Mouse (Mus musculus) stomach, embryonic 15.5 days (tissue): ENCODE data around the gene Ppp1r9a. TPM values are rescaled to one million over a fixed set of nuclear protein-coding genes. Genes with fewer than 3 reads are reported as not detected.

Source experiments
- ATAC-seq: fragments of 200-750 bp; cut with Nextera tagmentation; 2 replicates; pipeline ENCODE4 v1.8.0; 2017; ENCODE audit warnings: low read depth, moderate number of reproducible peaks, moderate TSS enrichment; ENCODE audit not compliant: insufficient read depth, low FRiP score
- H3K27ac ChIP-seq: fragments of 300-500 bp; sonication (generic); 2 replicates; pipeline ENCODE4 v1.5.1; 2015; ENCODE audit warnings: mild to moderate bottlenecking, inconsistent platforms
- H3K27me3 ChIP-seq: fragments of 300-500 bp; sonication (generic); replicated peaks from 2 replicates; pipeline ENCODE4 v1.6.1; 2015; ENCODE audit warnings: inconsistent platforms
- H3K36me3 ChIP-seq: fragments of 300-500 bp; sonication (generic); 2 replicates; pipeline ENCODE4 v1.6.1; 2015; ENCODE audit warnings: inconsistent platforms
- H3K4me1 ChIP-seq: fragments of 300-500 bp; sonication (generic); 2 replicates; pipeline ENCODE4 v1.6.1; 2015; ENCODE audit warnings: inconsistent platforms
- H3K4me2 ChIP-seq: fragments of 300-500 bp; sonication (generic); 2 replicates; pipeline ENCODE4 v1.6.1; 2015; ENCODE audit warnings: mild to moderate bottlenecking, inconsistent platforms
- H3K4me3 ChIP-seq: fragments of 300-500 bp; sonication (generic); replicated peaks from 2 replicates; pipeline ENCODE4 v1.5.1; 2015; ENCODE audit warnings: inconsistent platforms
- H3K9ac ChIP-seq: fragments of 300-500 bp; sonication (generic); 2 replicates; pipeline ENCODE4 v1.6.1; 2015; ENCODE audit warnings: inconsistent platforms
- H3K9me3 ChIP-seq: fragments of 300-500 bp; sonication (generic); 2 replicates; pipeline ENCODE4 v1.6.1; 2016; ENCODE audit warnings: inconsistent platforms
- WGBS: fragments of 180-500 bp; shearing (Covaris S2); methylation state at CpG from one replicate; pipeline ENCODE4 v1.1.7; 2015; 5-methylcytosine and 5-hydroxymethylcytosine counted together
- polyA plus RNA-seq: library from polyadenylated mRNA; unstranded; fragments of >200 nt; fragmentation: Nextera tagmentation; extraction: Ambion mirVana; gene quantifications from 2 replicates; pipeline ENCODE4 v1.2.1, GENCODE M21; 2015

Gene Ppp1r9a
- polyA plus RNA-seq, 1 experiment from 2014 or later: 16.6 TPM

DNA sequence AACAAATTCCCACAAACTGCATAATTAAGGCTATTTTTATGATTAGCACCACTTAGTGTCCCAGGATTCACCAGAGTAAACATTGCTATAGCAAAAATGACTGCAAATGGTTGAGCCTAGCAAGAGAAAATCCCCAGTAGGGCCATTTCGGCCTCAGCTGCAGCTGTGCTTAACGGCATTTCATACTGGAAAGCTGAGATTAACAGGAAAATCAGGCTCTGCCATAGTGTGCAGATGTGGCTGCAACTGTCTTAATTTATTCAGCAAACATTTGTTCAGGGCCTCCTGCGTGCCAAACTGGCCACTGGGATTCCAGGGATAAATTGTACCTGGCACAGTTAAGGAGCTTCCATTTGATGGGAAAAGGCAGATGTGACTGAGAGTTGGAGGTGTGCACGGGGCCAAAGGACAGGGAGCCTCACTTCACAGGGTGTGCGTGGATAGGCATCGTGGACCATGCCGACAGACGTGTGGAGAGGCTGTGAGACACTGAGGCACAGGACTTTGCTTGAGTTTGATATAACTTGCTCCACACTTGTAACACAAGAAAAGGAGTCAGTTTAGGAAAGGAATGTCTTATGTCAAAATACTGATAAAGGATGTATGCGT is 192.8 kb downstream of the Ppp1r9a start:
- H3K36me3 ChIP-seq: no peaks in the 10 kb centered on the region
- WGBS: 76% methylated on average over 9 of the region's 9 CpGs

GRCm38 (mm10) chr6:5097309-5097708 is 194.6 kb downstream of the Ppp1r9a start:
- H3K9me3 ChIP-seq: no peaks in the 10 kb centered on the region
- no peak overlapping the region for H3K27ac ChIP-seq
- H3K4me1 ChIP-seq: peaks cover 3% of the 10 kb centered on the region; the same call in 1 of the 2 replicates
- H3K4me2 ChIP-seq: no peak overlapping the region
- no peak for ATAC-seq
- 77% methylated on average over 3 of the region's 3 CpGs for WGBS
- no peaks in the 10 kb centered on the region for H3K36me3 ChIP-seq
- H3K27me3 ChIP-seq: no peaks in the 10 kb centered on the region
- H3K4me3 ChIP-seq: no peak overlapping the region
- no peak overlapping the region for H3K9ac ChIP-seq

More for the DNA sequence above, 192.8 kb downstream of the Ppp1r9a start:
- H3K27me3 ChIP-seq: no peaks in the 10 kb centered on the region
- no peak overlapping the region for H3K27ac ChIP-seq
- H3K4me2 ChIP-seq: no peak overlapping the region
- no peak for ATAC-seq
- no peaks in the 10 kb centered on the region for H3K9me3 ChIP-seq
- no peak overlapping the region for H3K4me3 ChIP-seq
- no peak overlapping the region for H3K9ac ChIP-seq
- peaks cover 3% of the 10 kb centered on the region; the same call in 1 of the 2 replicates for H3K4me1 ChIP-seq

GRCm38 (mm10) chr6:5099282-5099681 is 196.6 kb downstream of the Ppp1r9a start:
- Histone ChIP-seq H3K27me3 (no peaks in the 10 kb centered on the region), H3K9me3 (no peaks in the 10 kb centered on the region), H3K36me3 (no peaks in the 10 kb centered on the region), H3K4me3 (no peak overlapping the region), H3K27ac (no peak overlapping the region), H3K9ac (no peak overlapping the region), H3K4me1 (no peaks in the 10 kb centered on the region), H3K4me2 (no peak overlapping the region)
- ATAC-seq: peak; percentile 50; the same call in 1 of the 2 replicates
- WGBS: 38% methylated on average over 5 of the region's 5 CpGs

GRCm38 (mm10) chr6:5099842-5100241 is 197.1 kb downstream of the Ppp1r9a start:
- Histone ChIP-seq H3K36me3 (no peaks in the 10 kb centered on the region), H3K27ac (no peak overlapping the region), H3K27me3 (no peaks in the 10 kb centered on the region), H3K4me2 (no peak overlapping the region), H3K9me3 (no peaks in the 10 kb centered on the region), H3K4me1 (no peaks in the 10 kb centered on the region), H3K9ac (no peak overlapping the region), H3K4me3 (no peak overlapping the region)
- WGBS: 41% methylated on average over 8 of the region's 8 CpGs
- ATAC-seq: peak; percentile 23; the same call in 1 of the 2 replicates

DNA sequence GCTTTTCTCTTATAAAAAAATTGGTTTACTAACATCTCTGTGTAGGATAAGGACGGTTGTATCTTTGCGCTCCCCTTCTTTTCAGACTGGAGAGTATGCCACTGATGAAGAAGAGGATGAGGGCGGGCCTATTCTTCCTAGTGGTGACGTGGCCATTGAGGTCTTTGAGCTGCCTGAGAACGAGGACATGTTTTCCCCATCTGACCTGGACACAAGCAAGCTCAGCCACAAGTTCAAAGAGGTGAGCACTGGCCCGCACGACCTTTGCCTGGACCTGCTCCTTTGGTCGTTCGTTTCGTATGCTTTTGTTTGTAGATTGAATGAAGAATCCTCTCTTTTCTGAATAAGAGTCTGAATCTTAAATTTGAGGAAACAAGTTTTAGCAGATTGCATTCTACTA is 197.6 kb downstream of the Ppp1r9a start:
- WGBS: 74% methylated on average over 10 of the region's 10 CpGs
- no peaks in the 10 kb centered on the region for H3K27me3 ChIP-seq
- no peaks in the 10 kb centered on the region for H3K36me3 ChIP-seq
- no peak overlapping the region for H3K27ac ChIP-seq
- H3K4me1 ChIP-seq: no peaks in the 10 kb centered on the region
- no peak overlapping the region for H3K4me2 ChIP-seq
- H3K9ac ChIP-seq: no peak overlapping the region
- H3K9me3 ChIP-seq: no peaks in the 10 kb centered on the region
- no peak for ATAC-seq
- H3K4me3 ChIP-seq: no peak overlapping the region

- Histone ChIP-seq H3K27ac (no peak overlapping the region), H3K4me2 (no peak overlapping the region), H3K9me3 (no peaks in the 10 kb centered on the region), H3K4me3 (no peak overlapping the region), H3K27me3 (no peaks in the 10 kb centered on the region), H3K4me1 (no peaks in the 10 kb centered on the region), H3K36me3 (no peaks in the 10 kb centered on the region), H3K9ac (no peak overlapping the region)
- ATAC-seq: no peak
- 16% methylated on average over 2 of the region's 2 CpGs for WGBS
These were observed 200.0 kb downstream of the Ppp1r9a start for GRCm38 (mm10) chr6:5102741-5103140.

- no peak overlapping the region for H3K4me3 ChIP-seq
- WGBS: 42% methylated on average over 6 of the region's 6 CpGs
- no peak for ATAC-seq
- H3K4me2 ChIP-seq: no peak overlapping the region
- H3K9ac ChIP-seq: no peak overlapping the region
- no peak overlapping the region for H3K27ac ChIP-seq
- H3K36me3 ChIP-seq: no peaks in the 10 kb centered on the region
- no peaks in the 10 kb centered on the region for H3K27me3 ChIP-seq
- no peaks in the 10 kb centered on the region for H3K4me1 ChIP-seq
- no peaks in the 10 kb centered on the region for H3K9me3 ChIP-seq
These were observed 201.1 kb downstream of the Ppp1r9a start for GRCm38 (mm10) chr6:5103769-5104168.

DNA sequence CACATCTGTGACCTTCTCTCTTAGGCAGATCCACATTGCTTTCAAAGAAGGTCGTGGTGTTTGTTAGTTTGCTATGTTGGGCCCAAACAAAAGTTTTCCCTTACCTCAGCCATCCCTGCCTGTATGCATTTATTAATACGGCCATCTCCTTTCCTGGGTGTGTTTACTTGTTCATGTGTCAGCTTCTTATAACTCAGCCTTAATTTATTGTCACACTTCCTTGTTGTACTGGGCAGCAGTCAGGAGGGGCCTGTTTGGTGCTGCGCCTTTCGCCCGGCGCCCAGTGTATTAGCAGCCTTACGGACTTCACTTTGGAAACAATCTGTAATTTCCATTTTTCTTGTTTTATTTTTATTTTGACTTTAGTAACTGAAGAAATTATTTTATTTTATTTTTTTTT is 201.5 kb downstream of the Ppp1r9a start:
- WGBS: 77% methylated on average over 7 of the region's 7 CpGs
- Histone ChIP-seq H3K4me3 (no peak overlapping the region), H3K27me3 (no peaks in the 10 kb centered on the region), H3K27ac (no peak overlapping the region), H3K4me1 (no peaks in the 10 kb centered on the region), H3K4me2 (no peak overlapping the region), H3K9me3 (no peaks in the 10 kb centered on the region), H3K36me3 (no peaks in the 10 kb centered on the region), H3K9ac (no peak overlapping the region)
- ATAC-seq: no peak

- Histone ChIP-seq H3K36me3 (no peaks in the 10 kb centered on the region), H3K4me2 (no peak overlapping the region), H3K4me1 (no peaks in the 10 kb centered on the region), H3K27ac (no peak overlapping the region), H3K9me3 (no peaks in the 10 kb centered on the region), H3K27me3 (no peaks in the 10 kb centered on the region), H3K9ac (no peak overlapping the region), H3K4me3 (no peak overlapping the region)
- WGBS: 82% methylated on average over 3 of the region's 3 CpGs
- ATAC-seq: no peak
These were observed 205.8 kb downstream of the Ppp1r9a start for GRCm38 (mm10) chr6:5108494-5108893.

GRCm38 (mm10) chr6:5109925-5110714 is 207.4 kb downstream of the Ppp1r9a start:
- H3K36me3 ChIP-seq: no peaks in the 10 kb centered on the region
- no peak overlapping the region for H3K9ac ChIP-seq
- no peaks in the 10 kb centered on the region for H3K9me3 ChIP-seq
- H3K4me3 ChIP-seq: peak overlapping the region; percentile 34
- H3K27me3 ChIP-seq: no peaks in the 10 kb centered on the region
- ATAC-seq: peak; percentile 96
- H3K4me1 ChIP-seq: no peaks in the 10 kb centered on the region
- 6% methylated on average over 18 of the region's 18 CpGs for WGBS
- no peak overlapping the region for H3K27ac ChIP-seq
- peak overlapping the region; percentile 54 for H3K4me2 ChIP-seq

- Histone ChIP-seq H3K36me3 (no peaks in the 10 kb centered on the region), H3K4me1 (no peaks in the 10 kb centered on the region), H3K4me2 (no peak overlapping the region), H3K9ac (no peak overlapping the region), H3K9me3 (no peaks in the 10 kb centered on the region), H3K27ac (no peak overlapping the region), H3K27me3 (no peaks in the 10 kb centered on the region), H3K4me3 (no peak overlapping the region)
- ATAC-seq: no peak
- 32% methylated on average over 3 of the region's 3 CpGs for WGBS
These were observed 208.0 kb downstream of the Ppp1r9a start for GRCm38 (mm10) chr6:5110715-5111048.

- no peak overlapping the region for H3K9ac ChIP-seq
- H3K36me3 ChIP-seq: 0 out of 2 replicates have a peak, but pooled peaks cover 5% of the 10 kb centered on the region
- H3K27ac ChIP-seq: no peak overlapping the region
- no peak for ATAC-seq
- H3K27me3 ChIP-seq: no peaks in the 10 kb centered on the region
- no peaks in the 10 kb centered on the region for H3K9me3 ChIP-seq
- H3K4me1 ChIP-seq: no peaks in the 10 kb centered on the region
- no peak overlapping the region for H3K4me3 ChIP-seq
- 22% methylated on average over 8 of the region's 8 CpGs for WGBS
- no peak overlapping the region for H3K4me2 ChIP-seq
These were observed 210.4 kb downstream of the Ppp1r9a start for GRCm38 (mm10) chr6:5113103-5113502.
